Mouse (Mus musculus): ENCODE results near the gene Cux2. TPM values are rescaled to one million over a fixed set of nuclear protein-coding genes. Genes with fewer than 3 reads are reported as not detected.

Cux2 gene
- polyA plus RNA-seq, 2 experiments from 2014 or later, result 0.15 TPM; not detected in 1

DNA sequence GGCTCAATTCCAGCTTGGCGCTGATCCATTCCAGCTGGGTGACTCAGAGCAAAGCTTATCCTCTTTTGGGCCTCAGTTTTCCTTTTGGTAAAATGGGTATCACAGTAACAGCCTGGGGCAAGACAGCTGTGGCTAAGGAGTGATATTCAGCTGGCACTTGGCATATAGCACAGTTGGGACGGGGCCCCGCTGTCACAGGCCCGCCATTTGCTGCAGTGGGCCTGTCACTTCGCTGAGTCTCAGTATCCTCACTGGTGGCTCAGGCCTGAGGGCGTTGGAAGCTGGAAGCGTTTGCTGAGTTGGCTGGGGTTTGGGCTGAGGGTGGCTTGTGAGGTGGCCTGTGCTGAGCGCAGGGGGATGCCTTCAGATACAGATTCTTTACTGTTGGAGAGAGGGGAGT lies 88.6 kb downstream of the Cux2 start:
- no peak for ATAC-seq

GRCm38 (mm10) chr5:121959688-121960087 lies 90.2 kb downstream of the Cux2 start:
- no peak for ATAC-seq

DNA sequence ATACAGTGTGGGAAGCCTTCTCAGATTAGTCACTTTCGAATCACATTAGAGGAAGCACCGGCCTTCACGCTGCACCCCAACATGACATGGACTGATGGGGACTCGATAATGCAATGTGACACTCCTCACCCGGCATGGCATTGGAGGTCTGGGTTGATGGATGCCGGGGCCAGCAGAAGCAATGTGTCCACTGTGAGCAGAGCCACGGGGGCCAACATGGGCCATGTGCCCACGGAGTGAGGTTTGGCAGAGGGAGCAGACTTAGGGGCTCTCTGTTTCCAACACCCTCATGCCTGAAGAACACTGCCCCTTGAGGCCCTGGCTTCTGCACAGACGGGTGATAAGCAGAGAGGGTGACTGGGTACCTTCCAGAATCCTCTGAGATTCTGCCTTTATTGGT lies 91.4 kb downstream of the Cux2 start:
- ATAC-seq, result no peak

DNA sequence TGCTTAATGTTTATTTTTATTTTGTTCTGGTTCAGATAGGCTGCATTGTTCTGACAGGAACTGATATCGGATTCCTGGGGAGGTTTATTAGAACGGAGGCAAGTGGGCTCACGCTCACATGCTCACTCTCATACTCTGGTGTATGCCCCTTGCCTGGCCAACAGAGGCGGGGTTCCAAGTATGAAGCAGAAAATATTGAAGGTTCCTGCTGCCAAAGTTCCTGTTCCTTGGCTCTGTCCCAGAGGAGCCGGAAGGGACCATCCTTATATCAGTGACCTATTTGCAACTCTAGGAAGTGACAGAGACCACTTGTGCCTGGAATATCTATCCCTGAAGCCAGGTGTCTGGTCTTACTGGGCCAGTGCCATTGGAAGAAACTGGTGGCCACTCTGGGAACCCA lies 94.1 kb downstream of the Cux2 start:
- no peak for ATAC-seq

DNA sequence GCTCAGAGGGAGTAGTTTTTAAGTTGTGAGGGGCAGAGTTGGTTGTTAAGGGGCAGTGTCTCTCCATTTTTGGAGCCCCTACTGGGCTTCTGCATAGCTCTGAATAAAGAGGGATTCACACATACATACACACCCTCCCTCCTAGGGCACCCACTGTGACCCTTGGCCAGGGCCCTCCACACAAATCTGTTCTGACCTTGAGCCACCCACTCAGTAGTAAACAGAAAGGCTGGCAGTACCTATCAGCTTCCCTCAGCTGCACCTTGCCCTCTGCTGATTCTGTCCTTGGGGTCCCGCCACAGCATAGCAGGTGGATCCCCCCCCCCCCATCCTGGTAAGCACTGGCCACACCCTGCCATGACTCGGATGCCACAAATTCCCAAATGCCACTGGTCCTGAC lies 99.7 kb downstream of the Cux2 start:
- no peak for ATAC-seq

DNA sequence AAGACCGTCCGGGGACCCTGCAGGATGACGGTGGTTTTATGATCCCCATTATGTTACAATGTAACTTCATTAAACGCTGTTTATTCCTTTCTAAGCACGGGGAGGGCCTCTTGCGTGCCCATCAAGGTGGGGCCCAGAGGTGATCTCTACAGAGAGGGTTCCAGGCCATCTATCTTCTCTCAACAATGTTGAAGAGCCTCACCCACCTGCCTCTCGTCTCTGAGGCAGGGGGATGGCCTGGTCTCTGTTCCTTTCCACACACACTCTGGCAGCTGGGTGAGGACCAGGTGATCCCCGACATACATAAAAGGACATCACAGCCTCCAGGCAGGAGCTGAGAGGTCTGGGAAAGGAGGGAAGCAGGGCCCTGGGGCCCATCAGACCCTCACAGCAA lies 100.9 kb downstream of the Cux2 start:
- ATAC-seq, result no peak

DNA sequence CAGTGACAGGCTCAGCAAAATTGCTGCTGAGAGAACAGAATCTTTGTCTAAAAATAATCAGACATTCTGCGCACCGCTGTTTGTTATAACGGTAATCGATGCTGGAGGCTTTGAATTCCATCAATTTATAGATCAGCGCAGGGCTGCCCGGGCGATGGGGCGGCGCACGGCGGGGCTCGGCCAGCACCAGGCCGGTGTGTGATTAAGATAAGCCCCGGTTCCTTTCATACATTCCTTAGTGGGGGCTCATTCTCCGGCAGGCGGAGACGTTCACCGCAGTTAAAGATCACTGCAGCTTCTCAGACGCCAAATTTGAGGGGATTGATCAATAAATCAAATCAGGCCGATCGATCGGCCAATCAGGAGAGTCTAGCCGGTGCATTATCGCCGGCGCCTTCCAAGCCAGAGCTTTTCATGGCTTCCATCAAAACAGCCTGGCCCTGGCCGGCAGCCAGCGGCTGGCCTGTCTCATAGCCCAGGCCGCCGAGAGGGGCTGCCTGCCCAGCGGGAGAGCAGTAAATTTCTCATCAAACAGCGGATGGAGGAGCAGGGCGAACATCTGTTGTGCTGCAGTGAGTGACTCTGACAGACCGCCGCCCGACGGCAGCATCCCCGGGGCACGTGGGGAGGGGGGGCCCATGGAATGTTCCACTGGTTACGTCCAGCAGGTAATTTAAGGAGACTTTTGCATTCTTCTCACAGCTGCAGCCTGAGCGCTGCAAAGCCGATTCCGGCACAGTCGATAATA lies 101.4 kb downstream of the Cux2 start:
- no peak for ATAC-seq

DNA sequence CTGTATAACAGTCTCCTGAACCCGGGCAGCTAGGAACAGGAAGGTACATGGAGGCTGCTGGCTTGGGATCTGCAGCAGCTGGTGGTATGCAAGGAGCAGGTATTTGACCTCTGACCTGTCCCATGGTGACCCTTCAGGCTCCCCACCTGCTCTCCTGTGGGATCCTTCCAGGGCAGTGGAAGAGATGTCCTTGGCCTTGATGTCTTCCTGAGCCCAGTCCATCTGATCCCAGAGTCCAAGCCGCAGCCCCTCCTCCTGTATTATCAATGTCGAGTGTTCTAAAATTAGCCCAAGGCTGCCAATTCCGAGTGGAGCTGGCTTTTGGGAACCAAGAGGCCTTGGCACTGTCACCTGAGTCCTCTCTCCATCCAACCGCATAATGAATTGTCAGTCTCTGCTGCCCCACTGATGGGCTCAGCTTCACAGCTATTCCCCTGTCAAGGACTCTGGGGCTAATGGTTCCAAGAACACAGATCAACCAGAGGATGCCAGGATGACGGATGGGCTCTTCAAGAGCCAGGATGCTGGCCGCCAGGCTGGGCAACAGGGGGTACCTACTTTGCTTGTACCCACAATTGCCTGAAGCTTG lies 103.2 kb downstream of the Cux2 start:
- no peak for ATAC-seq

GRCm38 (mm10) chr5:121945819-121946218 lies 104.1 kb downstream of the Cux2 start:
- ATAC-seq, result no peak

DNA sequence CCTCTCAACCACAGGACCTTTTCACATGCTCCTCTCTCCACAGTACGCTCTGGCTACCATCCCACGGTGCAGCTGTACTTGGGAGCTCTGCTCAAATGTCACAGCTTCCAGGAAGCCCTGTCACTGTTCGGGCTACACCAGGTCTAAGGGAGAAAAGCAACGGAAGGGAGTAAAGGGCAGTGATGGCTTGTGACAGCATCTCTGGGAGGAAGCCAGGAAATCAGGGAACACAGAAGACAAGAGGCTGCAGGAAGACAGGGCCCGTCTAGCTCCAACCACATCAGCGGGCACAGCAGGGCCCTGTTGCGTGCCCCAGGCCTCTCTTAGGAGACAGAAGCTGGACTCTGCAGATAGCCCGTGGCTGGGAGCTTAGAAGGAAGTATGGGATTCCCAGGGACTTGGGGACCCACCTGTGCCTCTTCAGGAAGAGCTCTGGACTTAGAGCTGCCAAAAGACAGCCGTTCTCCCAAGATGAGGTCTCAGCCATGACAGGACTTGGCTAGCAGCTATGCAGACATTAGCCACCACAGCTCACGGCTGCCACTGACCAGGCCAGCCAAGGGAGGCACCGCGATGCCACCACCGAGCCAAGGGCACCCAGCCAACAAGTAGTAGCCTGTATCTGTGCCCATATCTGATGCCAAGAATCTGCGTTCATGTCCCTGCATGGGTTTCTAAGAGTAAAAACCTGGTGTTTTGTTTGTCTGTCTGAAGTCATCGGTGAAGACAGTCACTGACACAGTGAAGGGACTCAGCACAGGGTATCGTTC lies 105.7 kb downstream of the Cux2 start:
- no peak for ATAC-seq

- ATAC-seq, result no peak
Measured at GRCm38 (mm10) chr5:121943472-121943871, 106.4 kb downstream of the Cux2 start.

- ATAC-seq, result no peak
Measured at GRCm38 (mm10) chr5:121938065-121938849, 111.6 kb downstream of the Cux2 start.

- ATAC-seq, result no peak
Measured at GRCm38 (mm10) chr5:121930261-121930660, 119.6 kb downstream of the Cux2 start.

DNA sequence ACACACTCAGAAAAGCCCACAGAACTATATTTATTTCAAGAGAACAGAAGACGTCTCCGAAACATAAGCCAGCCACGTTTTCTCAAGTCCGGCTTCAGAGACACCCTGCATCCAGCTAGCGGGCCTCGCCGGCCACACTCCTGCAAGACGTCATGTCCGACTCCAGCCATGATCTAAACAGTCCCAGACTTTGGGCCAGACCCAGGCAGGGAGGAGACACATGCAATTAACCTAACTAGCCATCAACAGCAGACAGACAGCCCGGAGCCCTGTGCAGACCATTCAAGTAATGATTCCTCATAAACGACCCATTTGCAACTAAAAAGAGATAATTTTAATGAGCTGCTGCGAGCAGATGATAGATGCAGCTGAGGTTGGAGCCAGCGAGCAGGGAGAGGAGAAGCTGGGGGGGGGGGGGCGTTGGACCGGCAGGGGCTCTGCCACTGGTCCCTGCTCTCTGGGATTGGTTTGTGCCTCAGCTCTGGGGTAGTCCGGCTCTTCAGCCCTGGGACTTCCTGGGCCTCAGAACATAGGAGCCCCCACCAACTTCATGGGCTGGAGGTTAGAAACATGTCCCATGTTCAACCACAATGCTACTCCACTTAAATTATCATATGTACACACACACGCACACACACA lies 121.4 kb downstream of the Cux2 start:
- no peak for ATAC-seq

GRCm38 (mm10) chr5:121926543-121926814 lies 123.4 kb downstream of the Cux2 start:
- no peak for ATAC-seq

GRCm38 (mm10) chr5:121925751-121926542 lies 124.0 kb downstream of the Cux2 start:
- no peak for ATAC-seq

DNA sequence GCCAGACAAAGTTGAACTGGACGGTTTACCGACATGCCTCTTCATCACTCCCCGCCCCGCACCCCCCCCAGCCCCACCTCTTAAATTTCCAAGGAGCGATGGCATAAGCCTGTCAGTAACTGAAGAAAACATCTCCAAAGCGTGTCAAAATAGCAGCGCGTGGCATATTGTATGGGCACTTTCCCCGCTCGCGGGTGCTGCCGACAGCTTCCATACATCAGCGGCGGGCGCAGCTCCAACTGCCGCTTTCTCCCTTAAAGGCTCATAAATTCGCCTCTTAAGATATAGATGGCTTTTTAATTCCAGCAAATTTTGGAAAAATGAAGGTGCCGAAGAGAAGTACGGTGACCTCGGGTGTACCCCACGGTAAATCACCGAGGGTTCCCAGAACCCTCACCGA lies 124.6 kb downstream of the Cux2 start:
- ATAC-seq, result no peak

GRCm38 (mm10) chr5:121924423-121924822 lies 125.5 kb downstream of the Cux2 start:
- no peak for ATAC-seq

DNA sequence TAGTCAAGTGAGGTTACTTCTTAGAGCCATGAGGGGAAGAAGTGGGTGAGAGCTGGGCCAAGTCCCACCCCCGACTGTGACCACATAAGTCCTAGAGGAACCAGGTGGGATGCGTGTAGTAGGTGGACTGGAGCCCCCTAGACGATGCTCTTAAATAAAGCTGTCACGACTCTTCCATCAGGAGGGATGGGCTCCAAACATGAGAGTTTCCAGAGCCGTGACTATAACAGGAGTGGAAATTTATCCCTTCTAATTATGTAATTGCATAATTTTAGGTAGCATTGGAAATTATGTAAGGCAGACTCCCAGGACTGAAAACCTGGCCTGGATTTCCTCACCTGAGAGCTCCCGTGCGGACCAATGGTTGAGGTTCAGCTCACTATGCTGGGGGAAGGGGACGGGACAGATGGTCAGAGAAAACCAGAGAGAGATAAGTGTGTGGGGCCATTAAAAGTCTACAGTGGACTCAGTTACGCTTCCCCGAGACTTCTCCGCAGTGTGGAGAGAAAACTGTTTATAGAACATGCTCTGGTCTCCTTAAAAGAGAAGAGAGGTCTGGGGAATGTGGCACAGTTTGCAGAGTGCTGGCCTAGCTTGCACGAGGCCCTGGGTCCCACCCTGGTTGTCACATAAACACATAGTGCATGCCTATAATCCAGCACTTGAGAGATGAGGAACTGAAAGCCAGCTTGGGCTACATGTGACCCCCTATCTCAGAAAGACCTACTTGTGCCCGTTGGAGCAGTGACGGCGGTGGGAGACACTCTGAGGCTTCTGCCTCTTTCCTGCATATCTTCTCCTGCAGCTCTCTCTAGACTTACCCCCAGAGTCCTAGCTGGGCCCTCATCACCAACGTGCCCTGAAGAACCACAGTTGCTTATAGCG lies 126.7 kb downstream of the Cux2 start:
- no peak for ATAC-seq

- ATAC-seq, result no peak
Measured at GRCm38 (mm10) chr5:121919216-121919615, 130.7 kb downstream of the Cux2 start.

DNA sequence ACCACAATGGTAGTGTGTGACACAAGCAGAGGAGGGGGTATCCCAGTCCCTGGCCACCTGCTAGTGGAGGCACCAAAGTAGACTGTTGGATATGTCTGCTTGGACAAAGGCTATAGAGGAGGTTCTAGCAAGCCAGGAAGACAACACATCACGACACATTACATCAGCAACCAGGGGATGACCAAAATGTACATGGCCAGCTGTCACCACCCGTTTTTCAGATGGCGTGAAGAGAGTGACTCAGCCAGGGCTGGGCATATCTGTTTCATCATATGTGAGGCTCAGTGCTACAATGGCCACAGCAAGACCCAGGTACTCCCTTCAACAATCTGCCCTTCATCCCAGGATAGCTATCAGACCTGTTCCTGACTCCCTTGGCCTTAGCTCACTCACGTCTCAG lies 133.1 kb downstream of the Cux2 start:
- no peak for ATAC-seq

Measured in CD4-positive, CD25-positive, alpha-beta regulatory T cell, adult 4 months (primary cell).